Mouse (Mus musculus): ENCODE measurements around the gene Cdyl. TPM values are rescaled to one million over a fixed set of nuclear protein-coding genes. Genes with fewer than 3 reads are reported as not detected.

Gene Cdyl
- polyA plus RNA-seq, 1 experiment: 2.8 TPM

DNA sequence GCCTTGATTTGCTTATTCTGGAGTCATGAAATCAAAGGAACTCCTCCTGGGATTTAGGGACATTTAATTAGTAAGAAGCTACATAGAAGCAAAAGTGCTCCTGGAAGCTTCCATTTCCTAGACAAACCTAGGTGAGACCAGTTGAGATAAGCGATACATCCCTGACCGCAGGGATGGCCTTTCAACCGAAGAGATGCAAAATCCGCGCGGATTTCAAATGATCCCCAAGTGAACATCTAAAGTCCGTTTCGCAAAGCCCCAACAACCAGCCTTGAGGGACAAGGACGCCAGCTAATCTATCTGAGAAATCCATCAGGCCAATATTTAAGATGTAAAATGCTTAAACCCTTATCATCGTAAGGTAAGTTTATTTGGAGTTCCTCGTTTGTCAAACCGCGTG, 245.7 kb downstream of the Cdyl start:
- WGBS: under 1% methylated on average over 13 of the region's 13 CpGs
- Histone ChIP-seq H3K36me3 (ENCODE audit: control insufficient read depth, insufficient read depth, low read length) (no peaks in the 10 kb centered on the region), H3K27ac (ENCODE audit: insufficient read depth, low read depth, low read length) (no peak overlapping the region), H3K27me3 (replicated peaks; ENCODE audit: control insufficient read depth, insufficient read depth, low read length) (no peaks in the 10 kb centered on the region), H3K4me3 (ENCODE audit: insufficient read depth, low read depth, low read length) (peak overlapping the region; percentile 66), H3K4me1 (ENCODE audit: control insufficient read depth, insufficient read depth, low read length) (no peaks in the 10 kb centered on the region)
- no peak for TF ChIP-seq POLR2A (IDR thresholded peaks at IDR 0.05; ENCODE audit: low read depth, low read length)
- TF ChIP-seq CTCF (conservative IDR thresholded peaks at IDR 0.05; ENCODE audit: insufficient read depth, insufficient read length, low read depth, low read length): no peak
- no peak for DNase-seq

DNA sequence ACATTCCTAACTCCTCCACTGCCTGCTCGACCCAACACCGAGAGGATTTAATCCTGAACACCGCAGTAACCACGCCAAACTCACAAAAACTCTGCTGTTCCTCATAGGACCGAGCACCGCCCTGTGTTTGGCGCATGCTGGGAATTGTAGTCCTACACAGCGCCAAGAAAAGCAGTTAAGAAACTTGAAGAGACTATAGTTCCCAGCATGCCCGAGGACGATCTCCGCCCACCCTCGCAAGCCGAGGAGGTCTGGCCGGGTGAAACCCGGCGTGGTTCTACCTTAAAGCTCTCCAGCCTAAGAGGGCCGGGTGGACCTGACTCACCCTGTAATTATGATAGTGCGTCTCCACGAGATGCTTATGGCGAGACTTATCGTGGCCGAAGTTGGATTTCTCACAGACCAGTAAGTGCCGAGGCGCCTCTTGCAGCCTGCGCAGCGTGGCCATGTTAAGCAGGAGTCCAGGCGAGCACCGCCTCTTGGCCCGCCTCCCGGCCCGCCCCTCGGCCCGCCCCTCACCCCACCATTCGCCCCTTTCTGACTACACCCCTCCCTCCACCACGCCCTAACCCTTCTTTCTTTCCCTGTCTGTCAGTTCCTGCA, 246.3 kb downstream of the Cdyl start, which contains the start of gene Rpp40:
Gene Rpp40, minus strand, starts transcription at position 481 of the 603 bp plus-strand sequence.
- WGBS: under 1% methylated on average over 35 of the region's 35 CpGs
- no peak within 1 kb of the TSS for H3K27ac ChIP-seq (ENCODE audit: insufficient read depth, low read depth, low read length)
- peak; percentile 97 for DNase-seq

DNA sequence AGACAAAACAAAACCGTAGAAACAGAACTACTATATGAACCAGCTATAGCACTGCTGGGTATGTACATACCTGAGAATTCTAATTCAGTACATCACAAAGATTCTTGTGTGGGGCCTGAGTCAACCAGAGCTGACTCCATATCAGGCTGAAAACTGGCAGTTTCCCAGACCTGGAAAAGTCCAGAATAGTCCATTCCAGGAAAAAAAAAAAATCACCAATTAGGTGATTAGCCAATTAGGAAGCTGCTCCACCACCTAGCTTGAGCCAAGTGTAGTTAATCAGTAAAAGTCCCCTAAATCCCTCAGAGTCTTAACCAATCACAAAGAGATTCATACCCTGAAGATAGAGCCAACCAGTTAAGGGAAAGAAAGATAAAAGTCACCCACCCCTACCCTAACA, 251.8 kb downstream of the Cdyl start:
- 78% methylated on average over 1 of the region's 1 CpGs for WGBS
- no peaks in the 10 kb centered on the region for H3K36me3 ChIP-seq (ENCODE audit: control insufficient read depth, insufficient read depth, low read length)
- TF ChIP-seq CTCF (conservative IDR thresholded peaks at IDR 0.05; ENCODE audit: insufficient read depth, insufficient read length, low read depth, low read length) (no peak), POLR2A (IDR thresholded peaks at IDR 0.05; ENCODE audit: low read depth, low read length) (no peak)
- no peak overlapping the region for H3K4me3 ChIP-seq (ENCODE audit: insufficient read depth, low read depth, low read length)
- no peak overlapping the region for H3K27ac ChIP-seq (ENCODE audit: insufficient read depth, low read depth, low read length)
- no peaks in the 10 kb centered on the region for H3K27me3 ChIP-seq (replicated peaks; ENCODE audit: control insufficient read depth, insufficient read depth, low read length)
- H3K4me1 ChIP-seq (ENCODE audit: control insufficient read depth, insufficient read depth, low read length): no peaks in the 10 kb centered on the region
- peak; percentile 52 for DNase-seq

More for the DNA sequence above, 246.3 kb downstream of the Cdyl start, which contains the start of gene Rpp40:
- Histone ChIP-seq H3K36me3 (ENCODE audit: control insufficient read depth, insufficient read depth, low read length) (no peaks in the 10 kb centered on the region), H3K4me3 (ENCODE audit: insufficient read depth, low read depth, low read length) (peak within 1 kb of the TSS; percentile 66), H3K27me3 (replicated peaks; ENCODE audit: control insufficient read depth, insufficient read depth, low read length) (no peaks in the 10 kb centered on the region), H3K4me1 (ENCODE audit: control insufficient read depth, insufficient read depth, low read length) (no peaks in the 10 kb centered on the region)
- TF ChIP-seq POLR2A (IDR thresholded peaks at IDR 0.05; ENCODE audit: low read depth, low read length): no peak
- no peak for TF ChIP-seq CTCF (conservative IDR thresholded peaks at IDR 0.05; ENCODE audit: insufficient read depth, insufficient read length, low read depth, low read length)

Other genes starting within 250 kb of the Cdyl start
- gene Rpp40, start 246.5 kb downstream of the Cdyl start, polyA plus RNA-seq (2012; rRNA removed): 5.0 and 6.6 TPM in 2 replicates

All from kidney, adult 2 months (tissue).